Mouse (Mus musculus) neural tube, embryonic 12.5 days (tissue): ENCODE measurements around the gene Stambp. TPM values are rescaled to one million over a fixed set of nuclear protein-coding genes. Genes with fewer than 3 reads are reported as not detected.
"Not testable (repeated sequence)": the region's sequence is repeated elsewhere in the genome, so short reads cannot be mapped to it uniquely, and the experiment has no call there.

ENCODE experiments used
- ATAC-seq: fragments of 200-750 bp; cut with Nextera tagmentation; 2 replicates; pipeline ENCODE4 v1.8.0; 2017; ENCODE audit warnings: low read depth, mild to moderate bottlenecking, moderate TSS enrichment, moderate library complexity; ENCODE audit not compliant: low FRiP score
- H3K27ac ChIP-seq: fragments of 300-500 bp; sonication (generic); 2 replicates; pipeline ENCODE4 v1.5.1; 2016
- H3K27me3 ChIP-seq: fragments of 300-500 bp; sonication (generic); replicated peaks from 2 replicates; pipeline ENCODE4 v1.6.1; 2016; ENCODE audit warnings: mild to moderate bottlenecking
- H3K36me3 ChIP-seq: fragments of 300-500 bp; sonication (generic); 2 replicates; pipeline ENCODE4 v1.6.1; 2016; ENCODE audit warnings: mild to moderate bottlenecking
- H3K4me1 ChIP-seq: fragments of 300-500 bp; sonication (generic); 2 replicates; pipeline ENCODE4 v1.6.1; 2016
- H3K4me2 ChIP-seq: fragments of 300-500 bp; sonication (generic); replicated peaks from 2 replicates; pipeline ENCODE4 v1.6.1; 2016; ENCODE audit warnings: mild to moderate bottlenecking
- H3K4me3 ChIP-seq: fragments of 300-500 bp; sonication (generic); 2 replicates; pipeline ENCODE4 v1.5.1; 2016
- H3K9ac ChIP-seq: fragments of 300-500 bp; sonication (generic); 2 replicates; pipeline ENCODE4 v1.6.1; 2016; ENCODE audit warnings: mild to moderate bottlenecking
- H3K9me3 ChIP-seq: fragments of 300-500 bp; sonication (generic); 2 replicates; pipeline ENCODE4 v1.6.1; 2016; ENCODE audit warnings: mild to moderate bottlenecking
- WGBS: fragments of 180-500 bp; shearing (Covaris S2); methylation state at CpG from one replicate; pipeline ENCODE4 v1.1.7; 2016; 5-methylcytosine and 5-hydroxymethylcytosine counted together
- polyA plus RNA-seq: library from polyadenylated mRNA; unstranded; fragments of >200 nt; fragmentation: Nextera tagmentation; extraction: Ambion mirVana; gene quantifications from 2 replicates; pipeline ENCODE4 v1.2.1, GENCODE M21; 2016

The Stambp gene
- polyA plus RNA-seq, 1 experiment from 2014 or later: 34.4 TPM

- H3K4me1 ChIP-seq: no peaks in the 10 kb centered on the region
- WGBS: 76% methylated on average over 8 of the region's 8 CpGs
- ATAC-seq: no peak
- no peaks in the 10 kb centered on the region for H3K36me3 ChIP-seq
- H3K27ac ChIP-seq: no peak overlapping the region
- no peak overlapping the region for H3K4me2 ChIP-seq
- H3K4me3 ChIP-seq: no peak overlapping the region
- no peaks in the 10 kb centered on the region for H3K27me3 ChIP-seq
- no peak overlapping the region for H3K9ac ChIP-seq
- no peaks in the 10 kb centered on the region for H3K9me3 ChIP-seq
These were observed 19.5 kb upstream of the Stambp start for GRCm38 (mm10) chr6:83592051-83592450.

GRCm38 (mm10) chr6:83590301-83590700 is 17.8 kb upstream of the Stambp start:
- H3K4me1 ChIP-seq: no peaks in the 10 kb centered on the region
- no peak overlapping the region for H3K27ac ChIP-seq
- H3K9me3 ChIP-seq: no peaks in the 10 kb centered on the region
- 87% methylated on average over 3 of the region's 3 CpGs for WGBS
- ATAC-seq: no peak
- no peak overlapping the region for H3K4me3 ChIP-seq
- H3K27me3 ChIP-seq: no peaks in the 10 kb centered on the region
- no peaks in the 10 kb centered on the region for H3K36me3 ChIP-seq
- no peak overlapping the region for H3K9ac ChIP-seq
- H3K4me2 ChIP-seq: no peak overlapping the region

GRCm38 (mm10) chr6:83587191-83587590 is 14.7 kb upstream of the Stambp start:
- not testable (repeated sequence) for H3K4me1 ChIP-seq, H3K27me3 ChIP-seq, H3K36me3 ChIP-seq, H3K4me2 ChIP-seq, H3K9ac ChIP-seq, H3K4me3 ChIP-seq, H3K9me3 ChIP-seq, H3K27ac ChIP-seq, ATAC-seq
- 87% methylated on average over 8 of the region's 8 CpGs for WGBS

GRCm38 (mm10) chr6:83585328-83585727 is 12.8 kb upstream of the Stambp start:
- WGBS: 86% methylated on average over 9 of the region's 9 CpGs
- H3K27me3 ChIP-seq, H3K9ac ChIP-seq, H3K4me1 ChIP-seq, H3K9me3 ChIP-seq, H3K4me2 ChIP-seq, H3K27ac ChIP-seq, H3K4me3 ChIP-seq, ATAC-seq, H3K36me3 ChIP-seq: not testable (repeated sequence)

- H3K9me3 ChIP-seq: no peaks in the 10 kb centered on the region
- 0 out of 2 replicates have a peak, but pooled peaks cover 9% of the 10 kb centered on the region for H3K27me3 ChIP-seq
- no peak for ATAC-seq
- H3K9ac ChIP-seq: no peak overlapping the region
- no peak overlapping the region for H3K27ac ChIP-seq
- H3K36me3 ChIP-seq: no peaks in the 10 kb centered on the region
- 71% methylated on average over 2 of the region's 2 CpGs for WGBS
- H3K4me1 ChIP-seq: no peaks in the 10 kb centered on the region
- no peak overlapping the region for H3K4me2 ChIP-seq
- no peak overlapping the region for H3K4me3 ChIP-seq
These were observed 11.1 kb upstream of the Stambp start for GRCm38 (mm10) chr6:83583591-83583990.

- Histone ChIP-seq H3K36me3 (no peaks in the 10 kb centered on the region), H3K27me3 (0 out of 2 replicates have a peak, but pooled peaks cover 9% of the 10 kb centered on the region), H3K27ac (no peak overlapping the region), H3K4me2 (peak overlapping the region; percentile 27), H3K4me3 (no peak overlapping the region), H3K9me3 (no peaks in the 10 kb centered on the region), H3K4me1 (no peaks in the 10 kb centered on the region), H3K9ac (no peak overlapping the region)
- WGBS: 1% methylated on average over 6 of the region's 6 CpGs
- ATAC-seq: 0 out of 2 replicates have a peak, but pooled peaks have one; percentile 44
These were observed 10.4 kb upstream of the Stambp start for GRCm38 (mm10) chr6:83582938-83583270.

GRCm38 (mm10) chr6:83582135-83582937 is 9.8 kb upstream of the Stambp start:
- Histone ChIP-seq H3K4me1 (no peaks in the 10 kb centered on the region), H3K4me2 (peak overlapping the region; percentile 27), H3K9me3 (no peaks in the 10 kb centered on the region), H3K4me3 (no peak overlapping the region), H3K27ac (no peak overlapping the region), H3K27me3 (0 out of 2 replicates have a peak, but pooled peaks cover 9% of the 10 kb centered on the region), H3K9ac (no peak overlapping the region), H3K36me3 (no peaks in the 10 kb centered on the region)
- 48% methylated on average over 20 of the region's 20 CpGs for WGBS
- ATAC-seq: no peak

GRCm38 (mm10) chr6:83577534-83577933 is 5.0 kb upstream of the Stambp start:
- H3K4me3 ChIP-seq: no peak overlapping the region
- 0 out of 2 replicates have a peak, but pooled peaks cover 9% of the 10 kb centered on the region for H3K27me3 ChIP-seq
- H3K9me3 ChIP-seq: no peaks in the 10 kb centered on the region
- H3K4me1 ChIP-seq: 0 out of 2 replicates have a peak, but pooled peaks cover 4% of the 10 kb centered on the region
- H3K36me3 ChIP-seq: no peaks in the 10 kb centered on the region
- H3K9ac ChIP-seq: no peak overlapping the region
- no peak overlapping the region for H3K4me2 ChIP-seq
- no peak for ATAC-seq
- H3K27ac ChIP-seq: no peak overlapping the region

- Histone ChIP-seq H3K4me2 (no peak overlapping the region), H3K27ac (no peak overlapping the region), H3K9me3 (no peaks in the 10 kb centered on the region), H3K9ac (no peak overlapping the region), H3K36me3 (no peaks in the 10 kb centered on the region), H3K4me1 (peaks cover 12% of the 10 kb centered on the region), H3K27me3 (0 out of 2 replicates have a peak, but pooled peaks cover 4% of the 10 kb centered on the region), H3K4me3 (no peak overlapping the region)
- whole genome bisulfite sequencing: 82% methylated on average over 4 of the region's 4 CpGs
- ATAC-seq: no peak
These were observed 3.1 kb upstream of the Stambp start for GRCm38 (mm10) chr6:83575609-83576008.

- WGBS: 4% methylated on average over 37 of the region's 37 CpGs
- Histone ChIP-seq H3K4me3 (peak overlapping the region; percentile 69), H3K27me3 (no peaks in the 10 kb centered on the region)
These were observed 475 bp downstream of the Stambp start for GRCm38 (mm10) chr6:83571840-83572667.

GRCm38 (mm10) chr6:83568901-83569862 is 3.3 kb downstream of the Stambp start:
- 82% methylated on average over 20 of the region's 20 CpGs for WGBS
- no peaks in the 10 kb centered on the region for H3K27me3 ChIP-seq
- no peak overlapping the region for H3K9ac ChIP-seq
- peaks cover 12% of the 10 kb centered on the region for H3K4me1 ChIP-seq
- no peak overlapping the region for H3K27ac ChIP-seq
- no peak overlapping the region for H3K4me3 ChIP-seq
- H3K4me2 ChIP-seq: no peak overlapping the region
- no peaks in the 10 kb centered on the region for H3K9me3 ChIP-seq
- no peak for ATAC-seq
- H3K36me3 ChIP-seq: peaks cover 19% of the 10 kb centered on the region

More at GRCm38 (mm10) chr6:83571840-83572667, 475 bp downstream of the Stambp start:
- 0 out of 2 replicates have a peak overlapping the region, but pooled peaks have one; percentile 3 for H3K27ac ChIP-seq
- peaks cover 12% of the 10 kb centered on the region for H3K4me1 ChIP-seq
- ATAC-seq: peak; percentile 97
- peaks cover 12% of the 10 kb centered on the region for H3K36me3 ChIP-seq
- peak overlapping the region; percentile 76 for H3K9ac ChIP-seq
- peak overlapping the region; percentile 82 for H3K4me2 ChIP-seq
- no peaks in the 10 kb centered on the region for H3K9me3 ChIP-seq
